Mouse (Mus musculus) forebrain, embryonic 14.5 days (tissue): ENCODE measurements at regions not wholly inside any gene's neighbourhood (a gene's known extent, or its start where the extent isn't known, plus 50 kb on each side); places are given as distances from the start of the nearest gene placed in this dataset.

ENCODE experiments used
- ATAC-seq: fragments of 200-750 bp; cut with Nextera tagmentation; 2 replicates; pipeline ENCODE4 v1.8.0; 2017; ENCODE audit warnings: mild to moderate bottlenecking, moderate library complexity
- DNase-seq: peaks from one replicate; pipeline ENCODE4 v3.0.0-alpha.2; 2015; ENCODE audit warnings: low spot score
- H3K27ac ChIP-seq: fragments of 300-500 bp; sonication (generic); 2 replicates; pipeline ENCODE4 v1.5.1; 2014; ENCODE audit warnings: low read depth, mild to moderate bottlenecking, control low read depth, low read length, moderate library complexity
- H3K27me3 ChIP-seq: fragments of 300-500 bp; sonication (generic); replicated peaks from 2 replicates; pipeline ENCODE4 v1.6.1; 2014; ENCODE audit warnings: low read length, control low read depth, mixed read lengths; ENCODE audit not compliant: control insufficient read depth, insufficient read depth
- H3K36me3 ChIP-seq: fragments of 300-500 bp; sonication (generic); 2 replicates; pipeline ENCODE4 v1.6.1; 2014; ENCODE audit warnings: low read length, control low read depth; ENCODE audit not compliant: control insufficient read depth, insufficient read depth
- H3K4me1 ChIP-seq: fragments of 300-500 bp; sonication (generic); 2 replicates; pipeline ENCODE4 v1.6.1; 2014; ENCODE audit warnings: antibody characterized with exemption, low read length, control low read depth; ENCODE audit not compliant: control insufficient read depth, insufficient read depth
- H3K4me2 ChIP-seq: fragments of 300-500 bp; sonication (generic); 2 replicates; pipeline ENCODE4 v1.6.1; 2014; ENCODE audit warnings: mild to moderate bottlenecking, control low read depth, low read length
- H3K4me3 ChIP-seq: fragments of 300-500 bp; sonication (generic); 2 replicates; pipeline ENCODE4 v1.5.1; 2014; ENCODE audit warnings: low read depth, low read length, control low read depth
- H3K9ac ChIP-seq: fragments of 300-500 bp; sonication (generic); 2 replicates; pipeline ENCODE4 v1.6.1; 2014; ENCODE audit warnings: mild to moderate bottlenecking, low read length, control low read depth, moderate library complexity
- H3K9me3 ChIP-seq: fragments of 300-500 bp; sonication (generic); replicated peaks from 2 replicates; pipeline ENCODE4 v1.6.1; 2016; ENCODE audit warnings: low read length, control low read depth, mixed read lengths; ENCODE audit not compliant: control insufficient read depth
- WGBS: fragments of 180-500 bp; shearing (Covaris S2); extraction: QIAGEN DNeasy Blood & Tissue Kit; methylation state at CpG from one replicate; pipeline ENCODE4 v1.1.7; 2014; 5-methylcytosine and 5-hydroxymethylcytosine counted together

DNA sequence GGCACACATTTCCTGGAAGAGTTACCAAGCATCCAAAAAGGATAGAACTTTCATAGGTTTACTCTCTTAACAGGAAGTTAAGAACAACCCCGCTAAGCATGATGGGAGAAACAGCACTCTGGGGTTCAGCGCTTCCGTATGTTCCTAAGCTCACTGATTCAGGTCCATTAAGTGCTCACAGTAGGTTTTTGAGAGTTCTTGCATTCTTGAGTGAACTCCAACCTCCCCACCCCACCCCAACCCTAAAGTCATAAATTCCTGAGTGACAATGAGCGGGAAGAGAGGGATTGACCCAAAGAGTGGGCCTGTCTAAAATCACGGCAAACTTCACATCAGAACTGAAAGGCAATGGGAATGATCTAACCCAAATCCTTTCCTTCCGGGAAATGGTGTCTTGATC, 405.9 kb downstream of the Lrig3 start:
- ATAC-seq = no peak

DNA sequence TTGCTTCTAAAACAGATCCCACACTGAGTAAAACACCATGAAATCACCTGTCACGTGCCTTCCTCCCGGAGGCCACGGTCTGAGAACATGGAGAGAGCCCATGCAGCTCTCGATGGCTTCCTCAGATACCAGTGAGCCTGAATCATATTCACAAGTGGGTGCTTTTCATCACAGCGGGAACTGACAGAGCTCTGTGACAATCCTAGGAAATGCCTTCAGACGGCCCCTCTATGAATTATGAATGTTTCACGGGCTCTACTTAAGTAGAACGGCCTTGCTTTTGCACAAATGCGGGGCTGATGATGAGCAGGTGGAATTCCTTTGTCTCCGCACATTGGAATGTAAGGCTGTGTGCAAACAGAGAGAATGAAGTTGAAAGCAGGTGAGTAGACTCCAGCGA, 383.1 kb downstream of the Lrig3 start:
- Histone ChIP-seq H3K36me3 (no peaks in the 10 kb centered on the region), H3K9ac (no peak overlapping the region), H3K4me2 (no peak overlapping the region), H3K4me1 (no peaks in the 10 kb centered on the region), H3K9me3 (no peaks in the 10 kb centered on the region), H3K27ac (no peak overlapping the region), H3K4me3 (no peak overlapping the region), H3K27me3 (no peaks in the 10 kb centered on the region)
- 0 out of 2 replicates have a peak, but pooled peaks have one; percentile 23 for ATAC-seq
- peak; percentile 41 for DNase-seq
- WGBS = 81% methylated on average over 11 of the region's 11 CpGs

More for the DNA sequence above, 405.9 kb downstream of the Lrig3 start:
- no peaks in the 10 kb centered on the region for H3K4me1 ChIP-seq
- DNase-seq = no peak
- H3K27ac ChIP-seq = no peak overlapping the region
- H3K9ac ChIP-seq = no peak overlapping the region
- no peaks in the 10 kb centered on the region for H3K9me3 ChIP-seq
- H3K36me3 ChIP-seq = no peaks in the 10 kb centered on the region
- WGBS = 94% methylated on average over 6 of the region's 6 CpGs
- no peak overlapping the region for H3K4me3 ChIP-seq
- no peaks in the 10 kb centered on the region for H3K27me3 ChIP-seq
- no peak overlapping the region for H3K4me2 ChIP-seq

DNA sequence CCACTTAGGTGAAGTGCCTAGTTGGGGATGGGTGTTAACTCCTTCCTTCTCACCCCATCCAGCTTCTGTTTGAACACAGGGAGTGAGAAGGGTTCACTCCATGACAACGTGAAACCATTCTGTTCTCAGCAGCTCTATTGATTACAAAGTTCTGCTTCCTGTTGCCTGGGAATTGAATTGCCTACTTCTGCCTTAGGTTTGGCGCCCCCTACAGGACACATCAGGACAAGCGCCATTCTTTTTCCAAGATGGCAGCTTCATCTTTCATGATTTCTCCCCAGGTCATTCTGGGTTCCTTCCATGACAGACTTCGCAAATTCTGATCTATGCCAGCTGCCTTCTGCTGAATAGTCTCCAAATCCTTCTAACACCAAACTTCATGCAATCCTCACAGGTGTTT, 371.5 kb downstream of the Lrig3 start:
- H3K4me3 ChIP-seq = no peak overlapping the region
- DNase-seq = no peak
- 0 out of 2 replicates have a peak, but pooled peaks cover 3% of the 10 kb centered on the region for H3K9me3 ChIP-seq
- no peak overlapping the region for H3K4me2 ChIP-seq
- no peak overlapping the region for H3K9ac ChIP-seq
- H3K27me3 ChIP-seq = no peaks in the 10 kb centered on the region
- H3K27ac ChIP-seq = no peak overlapping the region
- H3K36me3 ChIP-seq = no peaks in the 10 kb centered on the region
- no peak for ATAC-seq
- H3K4me1 ChIP-seq = no peaks in the 10 kb centered on the region
- WGBS = 77% methylated on average over 4 of the region's 4 CpGs

- H3K36me3 ChIP-seq = no peaks in the 10 kb centered on the region
- DNase-seq = peak; percentile 27
- no peak for ATAC-seq
- H3K9me3 ChIP-seq = no peaks in the 10 kb centered on the region
- WGBS = 76% methylated on average over 5 of the region's 5 CpGs
- H3K27ac ChIP-seq = no peak overlapping the region
- H3K4me1 ChIP-seq = no peaks in the 10 kb centered on the region
- no peaks in the 10 kb centered on the region for H3K27me3 ChIP-seq
- no peak overlapping the region for H3K4me3 ChIP-seq
- H3K4me2 ChIP-seq = no peak overlapping the region
- no peak overlapping the region for H3K9ac ChIP-seq
Observed at GRCm38 (mm10) chr10:126333786-126334185, 367.8 kb downstream of the Lrig3 start.

GRCm38 (mm10) chr10:126330305-126330969, 364.5 kb downstream of the Lrig3 start:
- Histone ChIP-seq H3K4me3 (no peak overlapping the region), H3K4me1 (no peaks in the 10 kb centered on the region), H3K36me3 (no peaks in the 10 kb centered on the region), H3K27me3 (no peaks in the 10 kb centered on the region), H3K9me3 (no peaks in the 10 kb centered on the region), H3K9ac (peak overlapping the region; percentile 33; the same call in 1 of the 2 replicates), H3K27ac (no peak overlapping the region), H3K4me2 (peak overlapping the region; percentile 21)
- peak; percentile 97 for ATAC-seq
- peak; percentile 88 for DNase-seq
- WGBS = 7% methylated on average over 17 of the region's 17 CpGs

DNA sequence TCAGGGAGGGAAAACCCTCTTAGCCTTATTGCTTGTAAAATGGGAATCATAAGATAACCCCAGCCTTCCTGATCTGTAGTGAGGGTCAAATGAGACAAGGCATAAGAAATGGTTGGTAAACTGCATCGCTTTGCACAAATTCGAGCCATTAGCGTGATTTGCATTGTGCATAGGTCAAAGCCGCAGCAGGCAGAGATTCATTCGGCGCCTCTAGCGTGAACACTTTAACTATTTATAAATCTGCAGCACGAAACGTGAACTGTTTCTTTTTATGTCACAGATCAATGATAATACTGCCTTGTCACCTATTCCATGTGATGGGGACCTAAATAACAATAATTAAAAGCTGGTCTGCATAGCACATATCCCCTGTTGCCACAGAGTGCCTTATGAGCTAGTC, 354.9 kb downstream of the Lrig3 start:
- Histone ChIP-seq H3K36me3 (no peaks in the 10 kb centered on the region), H3K27me3 (no peaks in the 10 kb centered on the region), H3K27ac (no peak overlapping the region), H3K4me3 (no peak overlapping the region), H3K4me2 (no peak overlapping the region), H3K4me1 (no peaks in the 10 kb centered on the region), H3K9me3 (no peaks in the 10 kb centered on the region), H3K9ac (no peak overlapping the region)
- ATAC-seq (no peak), DNase-seq (no peak)
- 80% methylated on average over 9 of the region's 9 CpGs for WGBS

GRCm38 (mm10) chr10:126319795-126320194, 353.8 kb downstream of the Lrig3 start:
- no peaks in the 10 kb centered on the region for H3K4me1 ChIP-seq
- no peak overlapping the region for H3K4me2 ChIP-seq
- no peaks in the 10 kb centered on the region for H3K36me3 ChIP-seq
- DNase-seq (no peak), ATAC-seq (no peak)
- no peak overlapping the region for H3K27ac ChIP-seq
- WGBS = 94% methylated on average over 10 of the region's 10 CpGs
- no peaks in the 10 kb centered on the region for H3K27me3 ChIP-seq
- no peak overlapping the region for H3K4me3 ChIP-seq
- no peak overlapping the region for H3K9ac ChIP-seq
- no peaks in the 10 kb centered on the region for H3K9me3 ChIP-seq

DNA sequence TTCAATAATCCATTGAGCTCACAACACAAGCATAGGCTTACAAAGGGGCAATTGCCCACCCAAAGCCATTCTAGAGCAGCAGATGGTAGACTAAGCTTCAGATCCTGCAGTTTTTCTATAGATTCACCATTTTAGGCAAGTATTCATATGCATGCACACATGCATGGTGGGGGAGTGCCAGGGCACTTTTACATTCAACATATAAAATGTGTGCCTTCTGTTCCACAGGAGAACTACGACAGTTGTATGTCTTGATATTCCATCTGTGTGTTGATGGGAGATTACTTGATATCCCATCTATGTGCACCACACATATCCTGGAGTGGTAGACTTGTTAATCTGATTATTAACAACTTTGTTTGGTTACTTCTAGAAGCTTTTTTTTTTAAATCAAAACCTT, 334.0 kb downstream of the Lrig3 start:
- peak; percentile 35 for DNase-seq
- no peak for ATAC-seq

GRCm38 (mm10) chr10:126298211-126298610, 332.2 kb downstream of the Lrig3 start:
- no peak for DNase-seq
- Histone ChIP-seq H3K36me3 (no peaks in the 10 kb centered on the region), H3K4me1 (no peaks in the 10 kb centered on the region), H3K9ac (no peak overlapping the region), H3K9me3 (no peaks in the 10 kb centered on the region), H3K27ac (no peak overlapping the region), H3K4me3 (no peak overlapping the region), H3K4me2 (no peak overlapping the region), H3K27me3 (no peaks in the 10 kb centered on the region)
- no peak for ATAC-seq
- 84% methylated on average over 6 of the region's 6 CpGs for WGBS

More for the DNA sequence above, 334.0 kb downstream of the Lrig3 start:
- Histone ChIP-seq H3K4me1 (no peaks in the 10 kb centered on the region), H3K36me3 (no peaks in the 10 kb centered on the region), H3K9ac (no peak overlapping the region), H3K9me3 (no peaks in the 10 kb centered on the region), H3K27me3 (no peaks in the 10 kb centered on the region), H3K27ac (no peak overlapping the region), H3K4me2 (no peak overlapping the region), H3K4me3 (no peak overlapping the region)
- WGBS = 87% methylated on average over 1 of the region's 1 CpGs
